Mouse (Mus musculus) liver, postnatal 0 days (tissue): ENCODE data around the gene Tent2. TPM values are rescaled to one million over a fixed set of nuclear protein-coding genes. Genes with fewer than 3 reads are reported as not detected.

ENCODE experiments used
- ATAC-seq: fragments of 200-750 bp; cut with Nextera tagmentation; 2 replicates; pipeline ENCODE4 v1.8.0; 2017; ENCODE audit warnings: mild to moderate bottlenecking, moderate library complexity
- DNase-seq: peaks from one replicate; pipeline ENCODE4 v3.0.0-alpha.2; 2016
- H3K27ac ChIP-seq: fragments of 300-500 bp; sonication (generic); 2 replicates; pipeline ENCODE4 v1.5.1; 2014; ENCODE audit warnings: antibody characterized with exemption, moderate library complexity, mild to moderate bottlenecking, low read depth
- H3K27me3 ChIP-seq: fragments of 300-500 bp; sonication (generic); 2 replicates; pipeline ENCODE4 v1.6.1; 2014; ENCODE audit warnings: low read length, control low read depth, mixed read lengths; ENCODE audit not compliant: insufficient read depth
- H3K36me3 ChIP-seq: fragments of 300-500 bp; sonication (generic); replicated peaks from 2 replicates; pipeline ENCODE4 v1.6.1; 2014; ENCODE audit warnings: mild to moderate bottlenecking, control low read depth, low read length, moderate library complexity, mixed read lengths; ENCODE audit not compliant: insufficient read depth
- H3K4me1 ChIP-seq: fragments of 300-500 bp; sonication (generic); 2 replicates; pipeline ENCODE4 v1.6.1; 2014; ENCODE audit warnings: antibody characterized with exemption, mild to moderate bottlenecking, control low read depth; ENCODE audit not compliant: insufficient read depth
- H3K4me2 ChIP-seq: fragments of 300-500 bp; sonication (generic); 2 replicates; pipeline ENCODE4 v1.6.1; 2014; ENCODE audit warnings: low read depth, mild to moderate bottlenecking, low read length, moderate library complexity, mixed read lengths
- H3K4me3 ChIP-seq: fragments of 300-500 bp; sonication (generic); 2 replicates; pipeline ENCODE4 v1.5.1; 2014; ENCODE audit warnings: low read depth, low read length
- H3K9ac ChIP-seq: fragments of 300-500 bp; sonication (generic); replicated peaks from 2 replicates; pipeline ENCODE4 v1.6.1; 2014; ENCODE audit warnings: mild to moderate bottlenecking, moderate library complexity
- H3K9me3 ChIP-seq: fragments of 300-500 bp; sonication (generic); 2 replicates; pipeline ENCODE4 v1.6.1; 2016; ENCODE audit warnings: mild to moderate bottlenecking, control low read depth, low read length, mixed read lengths
- CTCF ChIP-seq: sonication (generic); IDR thresholded peaks from 2 replicates; pipeline ENCODE4 v1.5.1; 2016; ENCODE audit warnings: antibody characterized with exemption, low read depth
- EP300 ChIP-seq: IDR thresholded peaks from 2 replicates; pipeline ENCODE4 v1.6.1; 2016; ENCODE audit warnings: antibody characterized with exemption, low read depth, mild to moderate bottlenecking
- WGBS: fragments of 180-500 bp; shearing (Covaris S2); extraction: QIAGEN DNeasy Blood & Tissue Kit; methylation state at CpG from one replicate; pipeline ENCODE4 v1.1.7; 2014; ENCODE audit not compliant: insufficient replicate concordance; 5-methylcytosine and 5-hydroxymethylcytosine counted together
- polyA plus RNA-seq: library from polyadenylated mRNA; unstranded; fragments of >200 nt; fragmentation: Nextera tagmentation; extraction: Ambion mirVana; gene quantifications from 2 replicates; pipeline ENCODE4 v1.2.1, GENCODE M21; 2015

Tent2 gene
- polyA plus RNA-seq, 1 experiment from 2014 or later, result 25.6 TPM

DNA sequence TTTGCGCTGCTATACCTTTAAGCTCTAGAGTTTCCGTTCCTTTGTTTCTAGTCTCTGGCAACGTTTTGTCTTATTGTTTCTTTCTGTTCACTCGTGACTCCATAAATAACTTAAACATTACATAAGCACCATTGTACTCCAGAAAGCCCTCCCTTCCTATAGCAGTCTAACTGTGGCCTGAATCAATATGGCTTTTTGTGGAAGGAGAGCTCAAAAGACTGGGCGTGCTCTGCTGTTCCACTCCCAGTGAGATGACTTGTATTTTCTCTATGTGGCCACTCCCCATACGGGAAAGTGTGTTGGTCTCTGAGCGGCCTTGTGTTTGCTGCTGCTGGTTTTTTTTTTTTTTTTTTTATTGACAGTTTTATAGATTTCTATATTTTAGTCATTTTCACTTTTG is 74.9 kb downstream of the Tent2 start:
- Histone ChIP-seq H3K4me3 (no peak overlapping the region), H3K9ac (no peak overlapping the region), H3K27me3 (no peaks in the 10 kb centered on the region), H3K36me3 (no peaks in the 10 kb centered on the region), H3K9me3 (no peaks in the 10 kb centered on the region), H3K4me2 (no peak overlapping the region), H3K27ac (no peak overlapping the region), H3K4me1 (no peaks in the 10 kb centered on the region)
- DNase-seq (no peak), ATAC-seq (no peak)
- WGBS, result 66% methylated on average over 7 of the region's 7 CpGs
- TF ChIP-seq CTCF (no peak), EP300 (no peak)

DNA sequence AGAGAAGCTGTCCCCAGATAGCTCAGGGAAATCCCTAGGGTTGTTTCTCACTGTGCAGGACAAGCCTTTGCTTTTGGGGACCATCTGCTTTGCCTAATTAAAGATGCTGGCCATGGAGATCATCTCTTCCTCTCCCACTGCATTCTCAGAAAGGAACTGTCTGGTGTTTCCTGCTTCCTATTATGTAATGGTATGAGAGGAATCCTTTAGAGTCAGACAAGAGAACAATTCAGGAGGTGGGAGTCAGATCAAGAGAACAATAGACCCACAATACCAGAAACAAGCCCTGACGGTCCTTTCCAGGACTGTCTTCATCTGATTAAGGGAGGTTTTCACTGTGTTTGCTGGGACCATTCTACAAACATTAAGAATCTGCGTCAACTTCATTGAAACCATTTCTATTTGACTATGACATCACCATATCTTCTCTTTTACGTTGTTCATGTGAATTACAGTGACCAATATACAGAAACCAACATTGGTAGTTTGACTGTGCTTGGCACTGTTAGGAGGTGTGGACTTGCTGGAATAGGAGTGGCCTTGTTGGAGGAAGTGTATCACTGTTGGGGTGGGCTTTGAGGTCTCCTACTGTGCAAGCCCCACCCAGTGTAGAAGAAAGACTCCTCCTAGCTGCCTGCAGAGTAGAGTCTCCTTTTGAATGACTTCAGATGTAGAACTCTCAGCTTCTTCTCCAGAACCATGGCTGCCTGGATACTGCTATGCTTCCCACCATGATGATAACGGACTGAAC is 89.7 kb downstream of the Tent2 start:
- WGBS, result 71% methylated on average over 4 of the region's 4 CpGs
- Histone ChIP-seq H3K36me3 (no peaks in the 10 kb centered on the region), H3K9me3 (no peaks in the 10 kb centered on the region), H3K27ac (no peak overlapping the region), H3K4me1 (no peaks in the 10 kb centered on the region), H3K9ac (no peak overlapping the region), H3K4me2 (no peak overlapping the region), H3K27me3 (no peaks in the 10 kb centered on the region), H3K4me3 (no peak overlapping the region)
- DNase-seq (no peak), ATAC-seq (no peak)
- TF ChIP-seq CTCF (no peak), EP300 (no peak)

DNA sequence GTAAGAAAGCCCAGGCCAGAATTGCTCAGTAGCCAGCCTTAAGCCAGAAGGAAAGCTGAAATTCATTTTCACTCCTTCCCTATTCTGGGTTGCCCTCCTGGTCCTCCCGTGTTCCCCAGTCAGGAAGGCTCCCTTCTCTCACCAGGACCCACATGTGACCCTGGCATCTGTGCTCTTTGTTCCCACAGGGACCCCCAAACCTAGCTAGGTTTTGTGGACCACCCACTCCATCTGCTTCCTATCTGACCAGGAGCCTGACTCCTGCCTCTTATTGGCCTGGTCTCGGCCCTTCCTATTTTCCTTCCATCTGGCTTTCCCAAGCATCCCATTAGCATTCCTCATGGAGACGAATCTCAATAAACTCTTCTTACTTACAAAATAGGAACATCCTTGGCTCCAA is 93.6 kb downstream of the Tent2 start:
- no peak for DNase-seq
- H3K27ac ChIP-seq, result no peak overlapping the region
- WGBS, result 70% methylated on average over 3 of the region's 3 CpGs
- TF ChIP-seq EP300 (no peak), CTCF (no peak)
- no peaks in the 10 kb centered on the region for H3K27me3 ChIP-seq
- H3K4me1 ChIP-seq, result peaks cover 10% of the 10 kb centered on the region; the same call in 1 of the 2 replicates
- no peak overlapping the region for H3K9ac ChIP-seq
- no peaks in the 10 kb centered on the region for H3K9me3 ChIP-seq
- H3K4me3 ChIP-seq, result no peak overlapping the region
- ATAC-seq, result no peak
- H3K4me2 ChIP-seq, result no peak overlapping the region
- no peaks in the 10 kb centered on the region for H3K36me3 ChIP-seq

DNA sequence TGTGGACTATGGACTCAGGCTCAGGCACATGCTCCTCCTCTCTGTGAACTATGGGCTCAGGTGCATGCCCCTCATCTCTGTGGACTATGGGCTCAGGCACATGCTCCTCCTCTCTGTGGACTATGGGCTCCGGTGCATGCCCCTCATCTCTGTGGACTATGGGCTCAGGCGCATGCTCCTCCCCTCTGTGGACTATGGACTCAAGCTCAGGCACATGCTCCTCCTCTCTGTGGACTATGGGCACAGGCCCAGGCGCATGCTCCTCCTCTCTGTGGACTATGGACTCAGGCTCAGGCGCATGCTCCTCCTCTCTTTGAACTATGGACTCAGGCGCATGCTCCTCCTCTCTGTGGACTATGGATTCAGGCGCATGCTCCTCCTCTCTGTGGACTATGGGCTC is 95.5 kb downstream of the Tent2 start:
- WGBS, result 89% methylated on average over 6 of the region's 6 CpGs
- no peak overlapping the region for H3K27ac ChIP-seq
- H3K4me3 ChIP-seq, result no peak overlapping the region
- H3K27me3 ChIP-seq, result no peaks in the 10 kb centered on the region
- no peak overlapping the region for H3K9ac ChIP-seq
- no peaks in the 10 kb centered on the region for H3K9me3 ChIP-seq
- peaks cover 10% of the 10 kb centered on the region; the same call in 1 of the 2 replicates for H3K4me1 ChIP-seq
- H3K4me2 ChIP-seq, result no peak overlapping the region
- no peak for TF ChIP-seq EP300
- TF ChIP-seq CTCF, result no peak
- no peaks in the 10 kb centered on the region for H3K36me3 ChIP-seq
- no peak for DNase-seq
- ATAC-seq, result peak; percentile 56; the same call in 1 of the 2 replicates

Other genes with a start within 250 kb of the Tent2 start
- 0.01 and 0.17 TPM in 2 replicates for gene Cmya5, start 47.7 kb downstream of the Tent2 start, polyA plus RNA-seq
- 1.2 and 1.6 TPM in 2 replicates for gene Homer1, start 107.2 kb upstream of the Tent2 start, polyA plus RNA-seq